Mouse (Mus musculus) CH12.LX (cell line): Measurements from ENCODE around the gene Ssxb3. TPM values are rescaled to one million over a fixed set of nuclear protein-coding genes. Genes with fewer than 3 reads are reported as not detected.
"Not testable (repeated sequence)": the region's sequence is repeated elsewhere in the genome, so short reads cannot be mapped to it uniquely, and the experiment has no call there.

Source experiments
- DNase-seq: peaks from one replicate; pipeline ENCODE4 v3.0.0-alpha.2; 2013; ENCODE audit errors: extremely low read depth
- H3K27ac ChIP-seq: 2 replicates; pipeline ENCODE4 v1.5.1; 2012; ENCODE audit warnings: low read depth, mild to moderate bottlenecking, control low read depth, moderate library complexity; ENCODE audit not compliant: insufficient read depth
- H3K27me3 ChIP-seq: replicated peaks from 2 replicates; pipeline ENCODE3; 2012; ENCODE audit warnings: inconsistent platforms
- H3K36me3 ChIP-seq, 2 experiments: replicated peaks in 1 of 2; 2 replicates each; pipeline versions ENCODE3 to v1.6.1; 2012; ENCODE audit warnings: inconsistent platforms in 1 of 2, low read length in 1 of 2, mild to moderate bottlenecking in 1 of 2, mixed read lengths in 1 of 2, moderate library complexity in 1 of 2; ENCODE audit not compliant: control insufficient read depth in 1 of 2, insufficient read depth in 1 of 2
- H3K4me1 ChIP-seq, 2 experiments: 2 replicates each; pipeline ENCODE4 v1.6.1; 2012; ENCODE audit warnings: inconsistent platforms in 1 of 2, moderate library complexity in 1 of 2; ENCODE audit not compliant: insufficient read depth in 2 of 2, control insufficient read depth in 1 of 2
- H3K4me2 ChIP-seq: 2 replicates; pipeline ENCODE4 v1.6.1; 2012; ENCODE audit warnings: low read depth, mild to moderate bottlenecking, control low read depth; ENCODE audit not compliant: poor library complexity, insufficient read depth, severe bottlenecking
- H3K4me3 ChIP-seq, 3 experiments: fragments of 150-350 bp in 1 of 3; sonication (generic) in 1 of 3; replicated peaks in 1 of 3; 2 replicates each; pipeline versions ENCODE3 to v1.5.1; 2011 to 2012; ENCODE audit warnings: low read depth in 2 of 3, low read length in 2 of 3, mild to moderate bottlenecking in 2 of 3, moderate library complexity in 2 of 3, control low read depth in 1 of 3, improper control_type of control experiment in 1 of 3, inconsistent platforms in 1 of 3, mixed read lengths in 1 of 3; ENCODE audit not compliant: poor library complexity in 1 of 3
- H3K79me2 ChIP-seq: replicated peaks from 2 replicates; pipeline ENCODE4 v1.6.1; 2012; ENCODE audit warnings: mild to moderate bottlenecking, moderate library complexity; ENCODE audit not compliant: control insufficient read depth, poor library complexity, insufficient read depth, severe bottlenecking; ENCODE audit errors: extremely low read depth
- H3K9ac ChIP-seq: 2 replicates; pipeline ENCODE4 v1.6.1; 2012; ENCODE audit warnings: low read depth, mild to moderate bottlenecking, control low read depth, moderate library complexity; ENCODE audit not compliant: insufficient read depth
- H3K9me3 ChIP-seq: replicated peaks from 2 replicates; pipeline ENCODE3; 2012; ENCODE audit warnings: low read length, inconsistent platforms, mixed read lengths
- dilution Hi-C: fragments of 300-500 bp; cut with MboI; formaldehyde crosslinking; loops from 2 replicates; pipeline ENCODE4 v1.14.3; 2020; ENCODE audit warnings: low sequenced_read_pairs; ENCODE audit not compliant: extremely low pct_unique_long_range_greater_than_20kb, extremely low pct_ligation_motif_present
- in situ Hi-C: fragments of 300-500 bp; cut with MboI; formaldehyde crosslinking; loops from 3 replicates; pipeline ENCODE4 v1.14.3; 2019; ENCODE audit warnings: low sequenced_read_pairs, low pct_ligation_motif_present, low pct_unique_long_range_greater_than_20kb, mixed read lengths
- polyA plus RNA-seq: library from polyadenylated mRNA; unstranded; fragments of >175 nt; gene quantifications from 2 replicates; pipeline ENCODE4 v1.2.1, GENCODE M21; 2012; ENCODE audit warnings: low read depth; ENCODE audit not compliant: insufficient read length
- total RNA-seq, 2 experiments: library from RNA; depleted of rRNA; stranded (reverse); fragments of 300-350 nt in 1 of 2; fragments of >200 nt in 1 of 2; gene quantifications; 2 replicates each; pipeline ENCODE4 v1.2.3; 2012 to 2014

The Ssxb3 gene
- not detected in 2 replicates for total RNA-seq (2012; rRNA removed)
- not detected in 2 replicates for total RNA-seq (2014; rRNA removed)
- polyA plus RNA-seq, result not detected in 2 replicates

DNA sequence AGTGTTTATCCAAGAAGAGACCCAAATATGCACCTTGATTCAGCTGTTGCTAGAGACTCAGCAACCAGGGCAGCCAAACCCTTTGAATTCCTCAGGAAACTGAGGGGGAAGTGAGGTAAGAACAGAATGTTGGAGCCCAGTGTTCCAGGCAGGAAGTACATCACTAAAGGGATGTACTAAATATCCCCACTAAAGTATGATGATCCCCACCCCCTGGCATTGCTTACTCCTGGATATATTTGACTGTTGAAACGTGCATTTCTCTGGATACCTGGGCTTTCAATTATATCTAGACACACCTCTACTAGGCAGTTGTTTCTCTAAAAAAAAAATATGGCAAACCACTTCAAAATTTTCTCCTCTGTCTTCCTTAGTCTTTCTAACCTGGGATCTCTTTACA is at the start of gene Ssxb3:
Ssxb3 (minus strand) TSS at position 101 of the 400 bp plus-strand sequence.
- H3K36me3 ChIP-seq, in situ Hi-C loops, DNase-seq, dilution Hi-C loops, H3K4me3 ChIP-seq, H3K27me3 ChIP-seq, H3K27ac ChIP-seq, H3K4me1 ChIP-seq, H3K4me2 ChIP-seq, H3K79me2 ChIP-seq, H3K9me3 ChIP-seq, H3K9ac ChIP-seq: not testable (repeated sequence)

DNA sequence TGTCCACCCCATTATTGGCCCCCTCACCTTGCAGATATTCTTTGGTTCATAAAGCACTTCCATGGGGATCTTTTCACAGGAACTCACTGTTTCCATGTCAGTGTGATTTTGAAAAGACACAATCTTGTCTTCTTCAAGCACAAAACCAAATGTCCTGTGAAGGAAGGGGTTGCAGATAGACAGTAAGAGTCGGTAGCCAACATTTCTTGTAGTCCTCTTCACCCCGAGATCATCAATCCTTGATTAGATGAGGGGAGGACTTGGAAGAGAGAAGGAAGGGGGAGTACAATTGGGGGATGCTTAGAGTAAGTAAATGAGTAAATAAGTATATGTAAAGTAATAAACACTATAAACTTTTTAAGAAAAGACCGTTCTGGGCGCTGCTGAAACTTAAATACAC is 43.5 kb downstream of the Ssxb3 start, which contains the start of gene Ssxb6:
Ssxb6 (minus strand) TSS at position 101 of the 400 bp plus-strand sequence.
- in situ Hi-C loops, dilution Hi-C loops: not testable (repeated sequence)

More for the DNA sequence above, 43.5 kb downstream of the Ssxb3 start, which contains the start of gene Ssxb6:
- not testable (repeated sequence) for H3K9me3 ChIP-seq, H3K4me3 ChIP-seq, H3K9ac ChIP-seq, DNase-seq, H3K4me1 ChIP-seq, H3K79me2 ChIP-seq, H3K27ac ChIP-seq, H3K27me3 ChIP-seq, H3K4me2 ChIP-seq, H3K36me3 ChIP-seq

Other genes starting within 250 kb of the Ssxb3 start
- not detected in 2 replicates for gene Ssxb9, start 224.8 kb downstream of the Ssxb3 start, total RNA-seq (2012; rRNA removed)
- gene Ssxb9, start 224.8 kb downstream of the Ssxb3 start, total RNA-seq (2014; rRNA removed), result not detected in 2 replicates
- not detected in 2 replicates for gene Ssxb9, start 224.8 kb downstream of the Ssxb3 start, polyA plus RNA-seq
- not detected in 2 replicates for gene Ssxb1, start 178.5 kb downstream of the Ssxb3 start, total RNA-seq (2012; rRNA removed)
- not detected in 2 replicates for gene Ssxb1, start 178.5 kb downstream of the Ssxb3 start, total RNA-seq (2014; rRNA removed)
- not detected in 2 replicates for gene Ssxb1, start 178.5 kb downstream of the Ssxb3 start, polyA plus RNA-seq
- gene Ssxb2, start 130.1 kb downstream of the Ssxb3 start, total RNA-seq (2012; rRNA removed), result not detected in 2 replicates
- not detected in 2 replicates for gene Ssxb2, start 130.1 kb downstream of the Ssxb3 start, total RNA-seq (2014; rRNA removed)
- not detected in 2 replicates for gene Ssxb2, start 130.1 kb downstream of the Ssxb3 start, polyA plus RNA-seq
- not detected in 2 replicates for gene Gm14459, start 66.9 kb downstream of the Ssxb3 start, total RNA-seq (2012; rRNA removed)
- gene Gm14459, start 66.9 kb downstream of the Ssxb3 start, total RNA-seq (2014; rRNA removed), result not detected in 2 replicates
- not detected in 2 replicates for gene Gm14459, start 66.9 kb downstream of the Ssxb3 start, polyA plus RNA-seq
- gene Ssxb6, start 43.6 kb downstream of the Ssxb3 start, total RNA-seq (2012; rRNA removed), result not detected in 2 replicates
- not detected in 2 replicates for gene Ssxb6, start 43.6 kb downstream of the Ssxb3 start, total RNA-seq (2014; rRNA removed)
- gene Ssxb6, start 43.6 kb downstream of the Ssxb3 start, polyA plus RNA-seq, result not detected in 2 replicates
- not detected in 2 replicates for gene Ssxb8, start 99.0 kb upstream of the Ssxb3 start, total RNA-seq (2012; rRNA removed)
- gene Ssxb8, start 99.0 kb upstream of the Ssxb3 start, total RNA-seq (2014; rRNA removed), result not detected in 2 replicates
- not detected in 2 replicates for gene Ssxb8, start 99.0 kb upstream of the Ssxb3 start, polyA plus RNA-seq
- not detected in 2 replicates for gene Ssx9, start 156.6 kb upstream of the Ssxb3 start, total RNA-seq (2012; rRNA removed)
- not detected in 2 replicates for gene Ssx9, start 156.6 kb upstream of the Ssxb3 start, total RNA-seq (2014; rRNA removed)
- gene Ssx9, start 156.6 kb upstream of the Ssxb3 start, polyA plus RNA-seq, result not detected in 2 replicates
- gene Ssxb5, start 211.9 kb upstream of the Ssxb3 start, total RNA-seq (2012; rRNA removed), result not detected in 2 replicates
- gene Ssxb5, start 211.9 kb upstream of the Ssxb3 start, total RNA-seq (2014; rRNA removed), result not detected in 2 replicates
- not detected in 2 replicates for gene Ssxb5, start 211.9 kb upstream of the Ssxb3 start, polyA plus RNA-seq